Mouse (Mus musculus) urinary bladder, postnatal 4 days (tissue): ENCODE results near the gene Acbd6.

Experiments
- DNase-seq, 2 experiments: peaks; one replicate each; pipeline ENCODE4 v3.0.0; 2021 to 2022; ENCODE audit warnings: low spot score in 2 of 2

Acbd6 gene

GRCm38 (mm10) chr1:155650121-155650846, 92.4 kb downstream of the Acbd6 start:
- no peak for DNase-seq

GRCm38 (mm10) chr1:155654961-155655360, 97.0 kb downstream of the Acbd6 start:
- no peak for DNase-seq

- DNase-seq, result no peak
These were observed 98.4 kb downstream of the Acbd6 start for GRCm38 (mm10) chr1:155656321-155656720.

GRCm38 (mm10) chr1:155663994-155664393, 106.1 kb downstream of the Acbd6 start:
- no peak for DNase-seq

GRCm38 (mm10) chr1:155675570-155675969, 117.7 kb downstream of the Acbd6 start:
- no peak for DNase-seq

- DNase-seq, result no peak
These were observed 123.3 kb downstream of the Acbd6 start for GRCm38 (mm10) chr1:155681116-155681799.

- DNase-seq, result no peak
These were observed 128.9 kb downstream of the Acbd6 start for GRCm38 (mm10) chr1:155686816-155687215.

GRCm38 (mm10) chr1:155689141-155689540, 131.2 kb downstream of the Acbd6 start:
- no peak for DNase-seq

GRCm38 (mm10) chr1:155689558-155689957, 131.6 kb downstream of the Acbd6 start:
- no peak for DNase-seq

- DNase-seq, result no peak
These were observed 134.3 kb downstream of the Acbd6 start for GRCm38 (mm10) chr1:155692230-155692629.

- no peak for DNase-seq
These were observed 135.1 kb downstream of the Acbd6 start for GRCm38 (mm10) chr1:155693026-155693425.

GRCm38 (mm10) chr1:155693443-155693842, 135.5 kb downstream of the Acbd6 start:
- no peak for DNase-seq

GRCm38 (mm10) chr1:155698373-155699159, 140.6 kb downstream of the Acbd6 start:
- no peak for DNase-seq

- no peak for DNase-seq
These were observed 143.0 kb downstream of the Acbd6 start for GRCm38 (mm10) chr1:155700886-155701285.

- no peak for DNase-seq
These were observed 145.3 kb downstream of the Acbd6 start for GRCm38 (mm10) chr1:155703191-155703680.

GRCm38 (mm10) chr1:155704182-155704581, 146.3 kb downstream of the Acbd6 start:
- no peak for DNase-seq

- DNase-seq, result no peak
These were observed 155.4 kb downstream of the Acbd6 start for GRCm38 (mm10) chr1:155713306-155713705.

GRCm38 (mm10) chr1:155715366-155715765, 157.4 kb downstream of the Acbd6 start:
- DNase-seq, result no peak

- no peak for DNase-seq
These were observed 159.4 kb downstream of the Acbd6 start for GRCm38 (mm10) chr1:155717301-155717700.

GRCm38 (mm10) chr1:155718851-155719250, 160.9 kb downstream of the Acbd6 start:
- DNase-seq, result no peak

- DNase-seq, result no peak
These were observed 162.1 kb downstream of the Acbd6 start for GRCm38 (mm10) chr1:155720006-155720405.

GRCm38 (mm10) chr1:155721443-155721842, 163.5 kb downstream of the Acbd6 start:
- no peak for DNase-seq
